ENCODE assay signal across 23 mouse cellular contexts in the genomic region with DNA sequence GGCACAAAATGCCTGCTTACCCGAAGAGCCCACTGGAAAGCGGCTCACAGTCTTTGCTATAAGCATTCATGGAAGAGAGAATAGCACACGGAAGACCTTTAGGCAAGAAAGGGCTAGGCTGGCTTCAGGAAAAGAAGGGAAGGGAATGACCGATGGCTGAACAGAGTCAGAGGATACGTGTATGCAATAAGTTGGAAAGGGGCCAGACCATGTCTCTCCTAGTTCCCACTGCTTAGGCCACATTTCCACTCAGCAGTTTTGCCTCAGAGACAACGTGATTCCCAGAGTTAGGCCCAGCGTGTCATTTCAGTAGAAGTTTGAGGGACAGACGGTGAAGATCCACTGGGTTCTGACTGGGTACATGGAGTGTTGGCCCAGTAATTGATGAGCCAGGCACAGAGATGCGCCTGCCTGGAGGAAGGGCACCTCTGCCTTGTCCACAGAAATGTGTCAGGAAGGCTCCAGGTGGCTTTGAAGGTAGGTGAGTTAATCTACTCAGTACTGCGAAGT. TPM values are rescaled to one million over a fixed set of nuclear protein-coding genes. Genes with fewer than 3 reads are reported as not detected.
A peak's percentile ranks its signal among the peaks of the same experiment; 100 is the strongest.
DNase-seq lines count a peak whose midpoint lies in the region; ATAC-seq and TF ChIP-seq lines count a peak whose summit lies in the region.
"Had no signal": no experiment of that assay in that cellular context is flagged by ENCODE, and none has a peak within 500 bp of the region (broad histone marks: within the 10 kb centered on the region; RNA-seq: fewer than 3 reads in every experiment).

No protein-coding gene starts in this region.

- no peak overlapping the region for H3K4me3 ChIP-seq in heart, embryonic 10.5 days
- H3K4me3 ChIP-seq in kidney, postnatal 0 days (replicated peaks; ENCODE audit: low read depth, low read length) = no peak overlapping the region
- H3K4me3 ChIP-seq: embryonic facial prominence, embryonic 13.5 days; gastrocnemius, adult 2 months; heart, embryonic 15.5 days; intestine, embryonic 15.5 days had no signal

- WGBS in heart, embryonic 10.5 days = 78% methylated on average over 10 of the region's 10 CpGs
- 78% methylated on average over 10 of the region's 10 CpGs for WGBS in kidney, postnatal 0 days

- no peaks in the 10 kb centered on the region for H3K9me3 ChIP-seq in heart, embryonic 10.5 days
- H3K9me3 ChIP-seq in kidney, postnatal 0 days (replicated peaks; ENCODE audit: low read length) = no peaks in the 10 kb centered on the region
- H3K9me3 ChIP-seq: embryonic facial prominence, embryonic 13.5 days; heart, embryonic 15.5 days; intestine, embryonic 15.5 days had no signal

- no peak overlapping the region for H3K27ac ChIP-seq in heart, embryonic 10.5 days
- no peak overlapping the region for H3K27ac ChIP-seq in kidney, postnatal 0 days
- H3K27ac ChIP-seq: embryonic facial prominence, embryonic 13.5 days; gastrocnemius, adult 2 months; heart, embryonic 15.5 days; hindbrain, embryonic 14.5 days; intestine, embryonic 15.5 days had no signal

- no peak overlapping the region for H3K9ac ChIP-seq in kidney, postnatal 0 days (ENCODE audit: low read depth, low read length)
- H3K9ac ChIP-seq: embryonic facial prominence, embryonic 13.5 days; heart, embryonic 15.5 days; hindbrain, embryonic 14.5 days; intestine, embryonic 15.5 days had no signal

- ATAC-seq in kidney, postnatal 0 days (replicated peaks; ENCODE audit: low FRiP score, low read depth) = no peak
- ATAC-seq: activated CD4-positive, CD25-positive, alpha-beta regulatory T cell, adult 4 months; forebrain, embryonic 14.5 days; intestine, embryonic 15.5 days had no signal

- H3K4me2 ChIP-seq in kidney, postnatal 0 days (ENCODE audit: low read length) = no peak overlapping the region
- H3K4me2 ChIP-seq: embryonic facial prominence, embryonic 13.5 days; heart, embryonic 15.5 days; hindbrain, embryonic 14.5 days; intestine, embryonic 15.5 days; liver, embryonic 11.5 days; midbrain, embryonic 11.5 days had no signal

- H3K27me3 ChIP-seq in heart, embryonic 10.5 days (ENCODE audit: insufficient read depth, poor library complexity, severe bottlenecking) = no peaks in the 10 kb centered on the region
- no peaks in the 10 kb centered on the region for H3K27me3 ChIP-seq in kidney, postnatal 0 days (ENCODE audit: insufficient read depth, low read length)
- H3K27me3 ChIP-seq: embryonic facial prominence, embryonic 13.5 days; heart, embryonic 15.5 days had no signal

- DNase-seq in heart, adult 8-10 months (ENCODE audit: low spot score) = peak; percentile 19
- no peak for DNase-seq in heart, embryonic 10.5 days (ENCODE audit: low spot score)
- peak; percentile 29 for DNase-seq in kidney, postnatal 0 days (ENCODE audit: low spot score)
- no peak for DNase-seq in kidney, adult 18-20 months
- DNase-seq in 3T3-L1 (ENCODE audit: low read depth, low spot score) = peak; percentile 60
- peak; percentile 69 for DNase-seq in adipocyte (ENCODE audit: low spot score)
- DNase-seq in right cerebral cortex, postnatal 36 days (ENCODE audit: low spot score in 2 of 2) = no peak
- DNase-seq: cerebellum, adult 18-20 months; cerebellum, postnatal 25 days; gastrocnemius, adult 2 months; heart, postnatal 4 days; left cerebral cortex, postnatal 4 days; lung, adult 18-20 months; right cerebral cortex, postnatal 4 days; thymus, postnatal 14 days had no signal

- H3K4me1 ChIP-seq in heart, embryonic 10.5 days = peaks cover 33% of the 10 kb centered on the region
- no peaks in the 10 kb centered on the region for H3K4me1 ChIP-seq in kidney, postnatal 0 days (replicated peaks; ENCODE audit: insufficient read depth, low read length)
- H3K4me1 ChIP-seq: embryonic facial prominence, embryonic 13.5 days had no signal

- H3K36me3 ChIP-seq in heart, embryonic 10.5 days = peaks cover 6% of the 10 kb centered on the region; the same call in 1 of the 2 replicates
- H3K36me3 ChIP-seq in kidney, postnatal 0 days (ENCODE audit: insufficient read depth, low read length) = 0 out of 2 replicates have a peak, but pooled peaks cover 8% of the 10 kb centered on the region
- H3K36me3 ChIP-seq: intestine, embryonic 15.5 days had no signal

- no peak for TF ChIP-seq CTCF in kidney, postnatal 0 days (IDR thresholded peaks at IDR 0.05; ENCODE audit: low read depth)

RNA-seq across cellular contexts. Expression of a gene that starts 47.6 kb away (rescaled TPM):
- total RNA-seq in heart, adult 8-10 months (2022) = 10 to 100 TPM; 85.9 to 98.0 (median 89.2) TPM
- 172 and 176 TPM in 2 replicates for polyA plus RNA-seq in heart, embryonic 10.5 days (2016; fragmentation: Nextera tagmentation; extraction: Ambion mirVana)
- 137 and 143 TPM in 2 replicates for polyA plus RNA-seq in kidney, postnatal 0 days (2015; fragmentation: Nextera tagmentation; extraction: Ambion mirVana)

Comparison
In these comparisons a context has a peak if more than half of its experiments do, and no peak if none do; other contexts are left out.
1. DNase-seq: peak in heart, adult 8-10 months (single experiment), kidney, postnatal 0 days (single experiment), 3T3-L1 (single experiment) and adipocyte (single experiment); none in heart, embryonic 10.5 days (single experiment), kidney, adult 18-20 months (single experiment) and right cerebral cortex, postnatal 36 days (0 of 2).